Mouse (Mus musculus): ENCODE data around the gene Catsperz. TPM values are rescaled to one million over a fixed set of nuclear protein-coding genes. Genes with fewer than 3 reads are reported as not detected.

Gene Catsperz
- polyA plus RNA-seq, 1 experiment from 2014 or later, result 7.9 TPM

GRCm38 (mm10) chr19:6942249-6942691 lies 17.1 kb upstream of the Catsperz start, which contains the start of gene Gpr137:
TSS of gene Gpr137 (minus strand) at chr19:6942480.
- Histone ChIP-seq H3K9ac (peak within 1 kb of the TSS; percentile 91), H3K27ac (replicated peaks) (peak within 1 kb of the TSS; percentile 96), H3K4me1 (replicated peaks) (peaks cover 44% of the 10 kb centered on the region), H3K4me3 (peak within 1 kb of the TSS; percentile 70), H3K27me3 (0 out of 2 replicates have a peak, but pooled peaks cover under 1% of the 10 kb centered on the region), H3K9me3 (no peaks in the 10 kb centered on the region), H3K4me2 (peak within 1 kb of the TSS; percentile 99), H3K36me3 (peaks cover 13% of the 10 kb centered on the region)
- under 1% methylated on average over 27 of the region's 27 CpGs for WGBS
- ATAC-seq (ENCODE audit: low read depth), result peak; percentile 82

GRCm38 (mm10) chr19:6941372-6942248 lies 16.4 kb upstream of the Catsperz start, which contains the start of gene Bad:
TSS of gene Bad (plus strand) at chr19:6941861.
- under 1% methylated on average over 83 of the region's 83 CpGs for WGBS
- peak; percentile 88 for ATAC-seq (ENCODE audit: low read depth)

GRCm38 (mm10) chr19:6940396-6941351 lies 15.5 kb upstream of the Catsperz start:
- Histone ChIP-seq H3K4me3 (peak overlapping the region; percentile 70), H3K27ac (replicated peaks) (peak overlapping the region; percentile 78), H3K9ac (peak overlapping the region; percentile 91), H3K27me3 (peaks cover 15% of the 10 kb centered on the region), H3K9me3 (no peaks in the 10 kb centered on the region), H3K4me1 (replicated peaks) (peaks cover 44% of the 10 kb centered on the region), H3K4me2 (peak overlapping the region; percentile 99), H3K36me3 (peaks cover 4% of the 10 kb centered on the region)
- 23% methylated on average over 24 of the region's 29 CpGs for WGBS
- peak; percentile 36 for ATAC-seq (ENCODE audit: low read depth)

More at GRCm38 (mm10) chr19:6941372-6942248, 16.4 kb upstream of the Catsperz start, which contains the start of gene Bad:
- Histone ChIP-seq H3K4me2 (peak within 1 kb of the TSS; percentile 99), H3K36me3 (peaks cover 10% of the 10 kb centered on the region), H3K9ac (peak within 1 kb of the TSS; percentile 91), H3K27ac (replicated peaks) (peak within 1 kb of the TSS; percentile 96), H3K4me3 (peak within 1 kb of the TSS; percentile 70), H3K9me3 (no peaks in the 10 kb centered on the region), H3K27me3 (peaks cover 7% of the 10 kb centered on the region; the same call in 1 of the 2 replicates), H3K4me1 (replicated peaks) (peaks cover 44% of the 10 kb centered on the region)

- H3K4me3 ChIP-seq, result peak overlapping the region; percentile 70
Measured at GRCm38 (mm10) chr19:6939106-6940002, 14.2 kb upstream of the Catsperz start.

GRCm38 (mm10) chr19:6937541-6938465 lies 12.6 kb upstream of the Catsperz start:
- Histone ChIP-seq H3K9me3 (no peaks in the 10 kb centered on the region), H3K9ac (peak overlapping the region; percentile 47), H3K4me3 (no peak overlapping the region), H3K36me3 (no peaks in the 10 kb centered on the region; the same call in 1 of the 2 replicates), H3K27ac (replicated peaks) (no peak overlapping the region), H3K4me1 (replicated peaks) (peaks cover 54% of the 10 kb centered on the region), H3K4me2 (0 out of 2 replicates have a peak overlapping the region, but pooled peaks have one; percentile 4), H3K27me3 (peaks cover 44% of the 10 kb centered on the region)
- ATAC-seq (ENCODE audit: low read depth), result no peak
- 81% methylated on average over 16 of the region's 16 CpGs for WGBS

More at GRCm38 (mm10) chr19:6939106-6940002, 14.2 kb upstream of the Catsperz start:
- Histone ChIP-seq H3K4me2 (peak overlapping the region; percentile 99), H3K27me3 (peaks cover 29% of the 10 kb centered on the region), H3K4me1 (replicated peaks) (peaks cover 47% of the 10 kb centered on the region), H3K9ac (peak overlapping the region; percentile 91), H3K9me3 (no peaks in the 10 kb centered on the region), H3K36me3 (no peaks in the 10 kb centered on the region; the same call in 1 of the 2 replicates), H3K27ac (replicated peaks) (no peak overlapping the region)
- WGBS, result 88% methylated on average over 20 of the region's 20 CpGs
- no peak for ATAC-seq (ENCODE audit: low read depth)

GRCm38 (mm10) chr19:6936299-6936698 lies 11.1 kb upstream of the Catsperz start:
- 27% methylated on average over 3 of the region's 3 CpGs for WGBS
- peaks cover 50% of the 10 kb centered on the region for H3K4me1 ChIP-seq (replicated peaks)
- H3K27me3 ChIP-seq, result peaks cover 59% of the 10 kb centered on the region

GRCm38 (mm10) chr19:6934195-6934977 lies 9.2 kb upstream of the Catsperz start, which contains the start of gene Kcnk4:
TSS of gene Kcnk4 (minus strand) at chr19:6934515.
- no peak for ATAC-seq (ENCODE audit: low read depth)
- H3K4me2 ChIP-seq, result peak within 1 kb of the TSS; percentile 69
- peaks cover 33% of the 10 kb centered on the region for H3K4me1 ChIP-seq (replicated peaks)
- 11% methylated on average over 23 of the region's 23 CpGs for WGBS
- peaks cover 74% of the 10 kb centered on the region for H3K27me3 ChIP-seq
- no peak within 1 kb of the TSS for H3K27ac ChIP-seq (replicated peaks)
- H3K9ac ChIP-seq, result peak within 1 kb of the TSS; percentile 75
- H3K9me3 ChIP-seq, result no peaks in the 10 kb centered on the region
- H3K36me3 ChIP-seq, result no peaks in the 10 kb centered on the region; the same call in 1 of the 2 replicates
- peak within 1 kb of the TSS; percentile 42 for H3K4me3 ChIP-seq

More at GRCm38 (mm10) chr19:6936299-6936698, 11.1 kb upstream of the Catsperz start:
- ATAC-seq (ENCODE audit: low read depth), result no peak
- Histone ChIP-seq H3K36me3 (no peaks in the 10 kb centered on the region; the same call in 1 of the 2 replicates), H3K27ac (replicated peaks) (no peak overlapping the region), H3K4me2 (no peak overlapping the region), H3K9ac (no peak overlapping the region), H3K4me3 (no peak overlapping the region), H3K9me3 (no peaks in the 10 kb centered on the region)

GRCm38 (mm10) chr19:6933436-6934194 lies 8.4 kb upstream of the Catsperz start:
- Histone ChIP-seq H3K4me1 (replicated peaks) (peaks cover 25% of the 10 kb centered on the region), H3K9me3 (no peaks in the 10 kb centered on the region), H3K27me3 (peaks cover 81% of the 10 kb centered on the region), H3K4me3 (peak overlapping the region; percentile 42), H3K27ac (replicated peaks) (no peak overlapping the region), H3K4me2 (peak overlapping the region; percentile 69), H3K9ac (peak overlapping the region; percentile 75), H3K36me3 (no peaks in the 10 kb centered on the region; the same call in 1 of the 2 replicates)
- WGBS, result 3% methylated on average over 58 of the region's 58 CpGs
- peak; percentile 72 for ATAC-seq (ENCODE audit: low read depth)

GRCm38 (mm10) chr19:6933102-6933435 lies 7.9 kb upstream of the Catsperz start:
- H3K27ac ChIP-seq (replicated peaks), result no peak overlapping the region
- H3K36me3 ChIP-seq, result no peaks in the 10 kb centered on the region
- ATAC-seq (ENCODE audit: low read depth), result no peak
- no peaks in the 10 kb centered on the region for H3K9me3 ChIP-seq
- H3K9ac ChIP-seq, result peak overlapping the region; percentile 75
- H3K4me1 ChIP-seq (replicated peaks), result peaks cover 19% of the 10 kb centered on the region
- H3K4me3 ChIP-seq, result peak overlapping the region; percentile 42; the same call in 1 of the 2 replicates
- WGBS, result 19% methylated on average over 4 of the region's 4 CpGs
- peaks cover 87% of the 10 kb centered on the region for H3K27me3 ChIP-seq
- H3K4me2 ChIP-seq, result peak overlapping the region; percentile 69
